Mouse (Mus musculus): ENCODE results near the gene Tnfaip8l2. TPM values are rescaled to one million over a fixed set of nuclear protein-coding genes. Genes with fewer than 3 reads are reported as not detected.
"Not testable (repeated sequence)": the region's sequence is repeated elsewhere in the genome, so short reads cannot be mapped to it uniquely, and the experiment has no call there.

Gene Tnfaip8l2
- polyA plus RNA-seq, 1 experiment from 2014 or later = 2.3 TPM

GRCm38 (mm10) chr3:95159511-95159986 is 17.4 kb upstream of the Tnfaip8l2 start:
- 11% methylated on average over 8 of the region's 8 CpGs for WGBS
- peaks cover 26% of the 10 kb centered on the region for H3K4me1 ChIP-seq
- H3K27ac ChIP-seq = no peak overlapping the region
- H3K9me3 ChIP-seq = no peaks in the 10 kb centered on the region
- H3K4me3 ChIP-seq = peak overlapping the region; percentile 81
- H3K27me3 ChIP-seq = no peaks in the 10 kb centered on the region; the same call in 1 of the 2 replicates
- H3K36me3 ChIP-seq = peaks cover 7% of the 10 kb centered on the region; the same call in 1 of the 2 replicates
- H3K4me2 ChIP-seq (replicated peaks) = peak overlapping the region; percentile 77
- peak overlapping the region; percentile 71; the same call in 1 of the 2 replicates for H3K9ac ChIP-seq
- ATAC-seq (ENCODE audit: insufficient number of reproducible peaks, insufficient read depth, low FRiP score, low TSS enrichment) = no peak

- Histone ChIP-seq H3K4me3 (no peak overlapping the region), H3K9ac (no peak overlapping the region), H3K36me3 (no peaks in the 10 kb centered on the region), H3K9me3 (no peaks in the 10 kb centered on the region), H3K4me1 (no peaks in the 10 kb centered on the region), H3K27ac (no peak overlapping the region), H3K4me2 (replicated peaks) (no peak overlapping the region), H3K27me3 (no peaks in the 10 kb centered on the region; the same call in 1 of the 2 replicates)
- no peak for ATAC-seq (ENCODE audit: insufficient number of reproducible peaks, insufficient read depth, low FRiP score, low TSS enrichment)
- WGBS = 55% methylated on average over 4 of the region's 4 CpGs
These were observed 11.7 kb upstream of the Tnfaip8l2 start for GRCm38 (mm10) chr3:95153874-95154273.

DNA sequence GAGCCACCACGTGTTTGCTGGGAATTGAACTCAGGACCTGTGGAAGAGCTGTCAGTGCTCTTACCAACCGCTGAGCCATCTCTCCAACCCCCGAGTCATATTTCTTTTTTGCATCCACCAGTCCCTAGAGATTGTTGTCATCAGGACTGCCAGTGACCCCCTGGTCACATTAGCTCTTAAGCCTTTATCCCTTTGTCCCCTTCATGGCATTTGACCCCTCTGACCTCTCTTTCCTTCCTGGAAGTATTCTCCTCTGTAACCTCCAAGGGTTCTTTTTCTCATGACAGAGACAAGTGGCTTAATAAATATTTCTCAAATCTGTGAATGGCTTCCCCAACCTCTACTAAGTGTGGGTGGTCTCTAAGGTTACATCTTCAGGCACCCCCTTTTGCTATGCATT is 5.8 kb upstream of the Tnfaip8l2 start:
- 46% methylated on average over 3 of the region's 3 CpGs for WGBS
- H3K27ac ChIP-seq = no peak overlapping the region
- no peak overlapping the region for H3K4me3 ChIP-seq
- no peaks in the 10 kb centered on the region for H3K9me3 ChIP-seq
- no peak overlapping the region for H3K4me2 ChIP-seq (replicated peaks)
- no peaks in the 10 kb centered on the region for H3K36me3 ChIP-seq
- no peaks in the 10 kb centered on the region for H3K4me1 ChIP-seq
- H3K9ac ChIP-seq = no peak overlapping the region
- no peaks in the 10 kb centered on the region for H3K27me3 ChIP-seq
- no peak for ATAC-seq (ENCODE audit: insufficient number of reproducible peaks, insufficient read depth, low FRiP score, low TSS enrichment)

GRCm38 (mm10) chr3:95142617-95143011 is 454 bp upstream of the Tnfaip8l2 start:
- H3K27me3 ChIP-seq = no peaks in the 10 kb centered on the region
- no peaks in the 10 kb centered on the region for H3K9me3 ChIP-seq
- H3K9ac ChIP-seq = no peak overlapping the region; the same call in 1 of the 2 replicates
- H3K27ac ChIP-seq = no peak overlapping the region
- no peak overlapping the region for H3K4me2 ChIP-seq (replicated peaks)
- H3K4me3 ChIP-seq = no peak overlapping the region
- 11% methylated on average over 5 of the region's 5 CpGs for WGBS
- ATAC-seq (ENCODE audit: insufficient number of reproducible peaks, insufficient read depth, low FRiP score, low TSS enrichment) = no peak
- peaks cover 14% of the 10 kb centered on the region for H3K36me3 ChIP-seq
- H3K4me1 ChIP-seq = no peaks in the 10 kb centered on the region

GRCm38 (mm10) chr3:95141474-95141873 is 686 bp downstream of the Tnfaip8l2 start:
- Histone ChIP-seq H3K4me3 (no peak overlapping the region), H3K9ac (no peak overlapping the region), H3K4me1 (no peaks in the 10 kb centered on the region), H3K36me3 (peaks cover 14% of the 10 kb centered on the region), H3K27me3 (no peaks in the 10 kb centered on the region), H3K9me3 (no peaks in the 10 kb centered on the region), H3K27ac (no peak overlapping the region), H3K4me2 (replicated peaks) (no peak overlapping the region)
- WGBS = 95% methylated on average over 9 of the region's 9 CpGs
- no peak for ATAC-seq (ENCODE audit: insufficient number of reproducible peaks, insufficient read depth, low FRiP score, low TSS enrichment)

DNA sequence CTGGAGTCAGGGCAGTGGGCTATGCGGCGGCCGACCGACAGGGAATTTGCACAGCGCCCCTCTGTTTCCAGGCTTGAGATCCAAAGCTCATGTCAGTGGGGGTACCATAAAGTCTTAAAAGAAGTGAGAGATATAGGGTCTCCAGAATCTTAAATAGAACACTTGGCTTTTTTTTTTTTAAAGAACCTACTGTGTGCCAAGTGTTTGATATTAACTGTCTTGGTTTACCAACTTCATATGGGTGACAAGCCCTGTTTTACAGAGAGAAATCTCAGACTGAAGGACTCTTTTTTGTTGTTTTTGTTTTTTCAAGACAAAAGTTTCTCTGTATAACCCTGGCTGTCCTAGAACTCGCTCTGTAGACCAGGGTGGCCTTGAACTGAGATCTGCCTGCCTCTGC is 1.4 kb downstream of the Tnfaip8l2 start:
- H3K36me3 ChIP-seq = peaks cover 14% of the 10 kb centered on the region
- H3K27me3 ChIP-seq = no peaks in the 10 kb centered on the region
- no peaks in the 10 kb centered on the region for H3K9me3 ChIP-seq
- WGBS = 88% methylated on average over 6 of the region's 6 CpGs
- no peak overlapping the region for H3K4me2 ChIP-seq (replicated peaks)
- no peak overlapping the region for H3K27ac ChIP-seq
- H3K4me1 ChIP-seq = peaks cover 6% of the 10 kb centered on the region
- no peak overlapping the region for H3K4me3 ChIP-seq
- no peak overlapping the region for H3K9ac ChIP-seq
- ATAC-seq (ENCODE audit: insufficient number of reproducible peaks, insufficient read depth, low FRiP score, low TSS enrichment) = no peak

- Histone ChIP-seq H3K4me3 (no peak overlapping the region), H3K4me2 (replicated peaks) (no peak overlapping the region), H3K9me3 (no peaks in the 10 kb centered on the region), H3K36me3 (peaks cover 14% of the 10 kb centered on the region), H3K9ac (no peak overlapping the region), H3K4me1 (peaks cover 12% of the 10 kb centered on the region), H3K27ac (no peak overlapping the region), H3K27me3 (no peaks in the 10 kb centered on the region)
- ATAC-seq (ENCODE audit: insufficient number of reproducible peaks, insufficient read depth, low FRiP score, low TSS enrichment) = no peak
- 61% methylated on average over 18 of the region's 18 CpGs for WGBS
These were observed 1.9 kb downstream of the Tnfaip8l2 start for GRCm38 (mm10) chr3:95140289-95140595.

DNA sequence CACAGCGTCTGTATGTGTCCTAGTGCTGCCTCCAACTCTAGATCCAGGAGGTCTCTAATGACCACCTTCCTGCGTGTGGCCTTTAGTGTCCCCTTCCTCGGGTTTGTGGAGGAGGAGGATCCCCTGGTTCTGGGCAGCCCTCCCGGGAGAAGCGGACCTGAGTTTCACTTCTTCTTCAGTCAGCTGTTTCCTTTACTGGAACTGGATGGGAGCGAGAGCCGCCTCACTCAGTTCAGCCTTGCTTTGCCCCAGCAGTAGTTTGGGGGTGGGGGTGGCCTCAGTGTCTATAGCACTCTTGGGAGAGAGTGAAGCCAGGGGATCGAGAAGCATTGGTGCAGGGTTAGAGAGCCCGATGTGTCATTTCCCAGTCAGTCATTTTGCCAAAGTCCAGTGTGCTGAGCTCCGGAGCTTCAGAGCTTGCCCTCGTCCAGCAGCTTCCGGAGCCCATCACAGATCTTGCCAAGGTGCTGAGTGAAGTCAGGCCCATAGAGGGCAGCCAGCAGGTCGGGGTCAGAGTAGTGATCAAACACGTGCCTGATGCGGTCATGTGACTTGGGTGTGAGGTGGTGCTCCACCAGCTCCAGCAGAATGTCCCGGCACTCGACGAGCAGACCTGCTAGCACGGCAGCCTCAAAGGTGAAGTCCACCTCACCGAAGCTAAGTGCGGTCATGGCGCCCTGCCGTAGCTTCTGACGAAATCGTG is 2.4 kb downstream of the Tnfaip8l2 start:
- no peaks in the 10 kb centered on the region for H3K27me3 ChIP-seq
- H3K4me3 ChIP-seq = no peak overlapping the region
- peaks cover 14% of the 10 kb centered on the region for H3K36me3 ChIP-seq
- no peak overlapping the region for H3K27ac ChIP-seq
- WGBS = 68% methylated on average over 25 of the region's 25 CpGs
- ATAC-seq (ENCODE audit: insufficient number of reproducible peaks, insufficient read depth, low FRiP score, low TSS enrichment) = no peak
- no peak overlapping the region for H3K9ac ChIP-seq
- no peak overlapping the region for H3K4me2 ChIP-seq (replicated peaks)
- peaks cover 15% of the 10 kb centered on the region for H3K4me1 ChIP-seq
- no peaks in the 10 kb centered on the region for H3K9me3 ChIP-seq

GRCm38 (mm10) chr3:95136336-95136735 is 5.8 kb downstream of the Tnfaip8l2 start:
- Histone ChIP-seq H3K9me3 (no peaks in the 10 kb centered on the region), H3K36me3 (peaks cover 22% of the 10 kb centered on the region), H3K27ac (no peak overlapping the region), H3K9ac (no peak overlapping the region), H3K4me1 (peaks cover 22% of the 10 kb centered on the region), H3K27me3 (no peaks in the 10 kb centered on the region), H3K4me3 (no peak overlapping the region), H3K4me2 (replicated peaks) (no peak overlapping the region)
- 76% methylated on average over 3 of the region's 3 CpGs for WGBS
- no peak for ATAC-seq (ENCODE audit: insufficient number of reproducible peaks, insufficient read depth, low FRiP score, low TSS enrichment)

DNA sequence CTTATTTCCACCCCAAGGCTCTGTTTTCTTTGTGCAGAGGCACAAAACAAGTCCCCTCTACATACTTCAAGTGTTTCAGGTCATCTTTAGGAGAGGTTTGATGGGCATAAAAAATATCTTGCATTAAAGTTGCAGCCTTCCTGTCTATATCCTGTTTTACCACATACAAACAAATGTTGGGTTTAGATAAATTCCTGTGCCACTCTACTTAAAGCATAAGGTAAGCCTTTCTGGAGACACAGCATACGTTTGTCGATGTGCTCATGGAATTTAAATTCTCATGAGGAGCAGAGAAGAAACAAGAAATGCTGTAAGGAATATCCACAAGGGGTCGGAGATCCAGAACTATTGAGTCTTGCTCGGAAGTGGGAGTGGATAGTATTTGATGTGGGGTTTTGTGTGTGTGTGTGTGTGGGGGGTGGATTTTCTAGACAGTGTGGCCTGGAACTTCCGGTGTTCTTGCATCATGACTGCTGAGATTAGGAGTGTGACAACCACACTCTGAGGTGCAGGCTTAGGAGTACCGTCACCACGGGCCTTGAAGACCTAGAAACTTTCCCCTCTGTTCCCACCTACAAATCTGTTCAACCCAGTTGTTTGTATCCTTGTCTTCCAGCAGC is 6.6 kb downstream of the Tnfaip8l2 start:
- H3K4me3 ChIP-seq = peak overlapping the region; percentile 34
- H3K9me3 ChIP-seq = no peaks in the 10 kb centered on the region
- no peaks in the 10 kb centered on the region for H3K27me3 ChIP-seq
- H3K27ac ChIP-seq = no peak overlapping the region
- peaks cover 27% of the 10 kb centered on the region for H3K36me3 ChIP-seq
- peaks cover 22% of the 10 kb centered on the region for H3K4me1 ChIP-seq
- ATAC-seq (ENCODE audit: insufficient number of reproducible peaks, insufficient read depth, low FRiP score, low TSS enrichment) = no peak
- H3K4me2 ChIP-seq (replicated peaks) = peak overlapping the region; percentile 51
- WGBS = 85% methylated on average over 7 of the region's 7 CpGs
- no peak overlapping the region for H3K9ac ChIP-seq

GRCm38 (mm10) chr3:95135023-95135422 is 7.1 kb downstream of the Tnfaip8l2 start:
- peak overlapping the region; percentile 34 for H3K4me3 ChIP-seq
- H3K9ac ChIP-seq = no peak overlapping the region
- WGBS = 28% methylated on average over 6 of the region's 6 CpGs
- H3K36me3 ChIP-seq = peaks cover 26% of the 10 kb centered on the region
- H3K9me3 ChIP-seq = no peaks in the 10 kb centered on the region
- no peaks in the 10 kb centered on the region for H3K27me3 ChIP-seq
- H3K4me2 ChIP-seq (replicated peaks) = peak overlapping the region; percentile 51
- no peak overlapping the region for H3K27ac ChIP-seq
- no peak for ATAC-seq (ENCODE audit: insufficient number of reproducible peaks, insufficient read depth, low FRiP score, low TSS enrichment)
- H3K4me1 ChIP-seq = peaks cover 22% of the 10 kb centered on the region

DNA sequence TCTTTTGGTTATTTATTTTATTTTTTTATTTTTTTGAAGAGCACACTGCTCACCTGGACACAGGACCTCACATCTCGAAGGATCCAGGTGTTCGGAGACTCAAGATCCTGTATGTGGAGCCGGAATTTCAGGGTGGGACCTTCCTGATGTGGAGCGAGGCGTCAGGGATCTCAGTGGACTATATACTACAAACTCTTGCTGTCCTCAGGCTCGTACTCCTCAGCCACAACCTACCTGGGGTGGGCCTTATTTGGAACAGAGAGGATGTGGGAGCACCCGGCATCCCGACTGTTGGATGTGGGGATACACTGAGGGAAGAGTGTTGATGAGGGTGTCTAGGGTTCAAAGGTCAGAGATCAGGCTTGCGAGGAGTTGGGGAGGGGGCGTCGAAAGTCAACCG is 8.0 kb downstream of the Tnfaip8l2 start:
- not testable (repeated sequence) for H3K9me3 ChIP-seq; H3K9ac ChIP-seq; H3K27me3 ChIP-seq; H3K27ac ChIP-seq; H3K4me2 ChIP-seq (replicated peaks)
- Histone ChIP-seq H3K4me1 (peaks cover 22% of the 10 kb centered on the region), H3K36me3 (peaks cover 26% of the 10 kb centered on the region), H3K4me3 (peak overlapping the region; percentile 69; the same call in 1 of the 2 replicates)
- peak; percentile 19; the same call in 1 of the 2 replicates for ATAC-seq (ENCODE audit: insufficient number of reproducible peaks, insufficient read depth, low FRiP score, low TSS enrichment)
- WGBS = no CpG with 5 or more reads among the region's 12 CpGs

Data from embryonic facial prominence, embryonic 12.5 days (tissue).